Mouse (Mus musculus): ENCODE data around the gene Crybg3.

Gene Crybg3

DNA sequence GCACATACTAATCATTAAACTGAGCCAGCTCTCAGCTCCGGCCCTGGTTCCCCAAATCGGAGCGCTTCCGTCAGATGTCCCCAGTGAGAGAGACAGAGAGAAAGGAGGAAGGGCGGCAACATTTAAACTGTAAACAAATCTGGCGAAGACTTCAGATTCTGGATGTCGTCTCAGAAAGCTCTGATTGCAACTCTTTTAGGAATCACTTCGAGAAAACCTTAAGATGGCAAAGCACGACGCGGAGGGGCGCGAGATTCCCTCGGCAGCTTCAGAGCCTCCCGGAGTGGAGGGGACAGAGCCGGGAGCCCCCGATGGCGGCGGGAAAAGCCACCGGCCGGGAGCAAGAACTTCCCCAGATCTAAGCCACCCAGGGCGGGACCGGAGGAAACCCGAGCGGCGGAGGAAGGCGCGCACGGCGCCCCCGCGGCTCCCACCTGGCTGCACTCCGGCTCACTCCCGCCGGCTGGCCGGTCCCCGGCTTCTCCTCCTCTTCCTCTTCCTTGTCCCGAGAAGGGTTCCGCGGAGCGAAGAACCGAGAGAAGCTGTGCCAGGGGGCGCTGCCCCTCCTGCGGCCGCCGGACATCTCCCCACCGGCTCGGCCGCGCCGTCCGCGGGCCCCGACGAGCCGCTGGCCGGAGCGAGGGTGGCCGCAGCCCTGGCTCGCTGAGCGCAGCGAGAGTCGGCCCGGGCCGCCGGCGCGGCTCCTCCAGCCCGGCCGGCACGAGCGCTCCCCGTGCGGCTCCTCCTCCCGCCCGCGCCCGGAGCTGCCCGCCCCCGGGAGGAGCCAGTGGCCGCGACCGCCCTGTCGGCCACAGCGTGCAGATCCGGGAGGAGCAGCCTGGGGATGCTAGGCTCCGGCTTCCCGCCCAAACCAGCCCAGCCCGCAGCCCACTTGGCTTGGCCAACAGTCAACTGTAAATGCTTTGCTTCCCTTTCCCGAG lies at the start of gene Crybg3:
TSS of gene Crybg3 (minus strand) at position 669 of the 941 bp plus-strand sequence.
- peak; percentile 71 for DNase-seq

GRCm38 (mm10) chr16:59643766-59644165 lies 43.0 kb upstream of the Crybg3 start:
- DNase-seq, result no peak

DNA sequence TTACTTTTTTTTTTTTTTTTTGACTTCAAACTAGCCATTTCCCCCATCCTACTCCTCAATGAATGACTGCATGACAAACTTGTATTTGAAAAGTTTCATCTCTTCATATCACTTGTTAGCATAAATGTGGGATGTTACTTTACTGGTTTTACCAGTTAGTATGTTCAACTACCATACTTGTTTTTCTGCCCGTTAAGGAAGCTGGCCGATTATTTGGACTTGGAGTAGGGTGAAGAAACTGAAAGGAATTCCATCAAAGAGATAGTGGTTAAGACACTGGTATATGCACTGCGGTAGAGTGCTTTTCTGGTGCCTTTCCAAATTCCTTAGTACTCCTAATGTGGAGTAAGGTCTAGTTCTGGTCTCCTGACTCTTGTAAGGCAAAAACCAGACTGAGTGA lies 39.2 kb upstream of the Crybg3 start:
- DNase-seq, result no peak

GRCm38 (mm10) chr16:59639102-59639691 lies 38.4 kb upstream of the Crybg3 start, which contains the start of gene Arl6:
Gene Arl6, minus strand, starts transcription at chr16:59639391.
- DNase-seq, result peak; percentile 89

GRCm38 (mm10) chr16:59634598-59634997 lies 33.8 kb upstream of the Crybg3 start:
- no peak for DNase-seq

GRCm38 (mm10) chr16:59621554-59621953 lies 20.8 kb upstream of the Crybg3 start:
- DNase-seq, result no peak

GRCm38 (mm10) chr16:59617167-59617566 lies 16.4 kb upstream of the Crybg3 start:
- DNase-seq, result no peak

- no peak for DNase-seq
Observed at GRCm38 (mm10) chr16:59615675-59616074, 14.9 kb upstream of the Crybg3 start.

- no peak for DNase-seq
Observed at GRCm38 (mm10) chr16:59610750-59611149, 10.0 kb upstream of the Crybg3 start.

DNA sequence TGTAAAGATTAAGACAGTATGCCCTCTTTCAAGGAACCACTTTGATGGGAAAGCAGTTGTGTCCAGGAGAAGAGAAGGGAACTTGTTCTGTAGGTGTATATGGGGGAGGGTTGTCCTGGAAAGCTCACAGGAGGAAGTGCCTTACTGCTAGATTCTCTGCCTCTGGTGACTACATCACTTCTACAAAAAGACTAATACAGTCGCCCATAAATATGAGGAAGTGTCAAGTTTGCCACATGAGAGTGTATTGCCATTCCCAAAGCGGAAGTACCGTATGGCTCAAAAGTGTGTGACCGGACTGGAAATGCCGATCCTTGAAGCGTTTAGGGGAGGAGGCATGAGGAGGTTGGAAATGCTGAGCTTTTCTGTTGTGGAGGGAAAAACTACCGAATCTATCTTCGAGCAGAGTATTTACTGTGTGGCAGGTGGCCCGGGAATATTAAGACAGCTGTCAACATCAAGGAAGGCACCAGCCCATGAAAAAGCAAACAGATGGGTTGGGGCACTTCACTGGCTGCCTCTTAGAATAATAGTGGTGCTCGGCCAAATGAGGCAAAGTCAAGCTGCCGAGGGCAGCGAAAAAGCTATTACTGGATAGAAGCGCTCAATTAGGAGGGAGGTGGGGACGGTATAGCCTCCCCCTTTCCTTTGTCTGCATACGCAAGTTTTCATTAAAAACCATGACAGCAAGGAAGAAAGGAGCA lies 3.5 kb upstream of the Crybg3 start:
- DNase-seq, result no peak

DNA sequence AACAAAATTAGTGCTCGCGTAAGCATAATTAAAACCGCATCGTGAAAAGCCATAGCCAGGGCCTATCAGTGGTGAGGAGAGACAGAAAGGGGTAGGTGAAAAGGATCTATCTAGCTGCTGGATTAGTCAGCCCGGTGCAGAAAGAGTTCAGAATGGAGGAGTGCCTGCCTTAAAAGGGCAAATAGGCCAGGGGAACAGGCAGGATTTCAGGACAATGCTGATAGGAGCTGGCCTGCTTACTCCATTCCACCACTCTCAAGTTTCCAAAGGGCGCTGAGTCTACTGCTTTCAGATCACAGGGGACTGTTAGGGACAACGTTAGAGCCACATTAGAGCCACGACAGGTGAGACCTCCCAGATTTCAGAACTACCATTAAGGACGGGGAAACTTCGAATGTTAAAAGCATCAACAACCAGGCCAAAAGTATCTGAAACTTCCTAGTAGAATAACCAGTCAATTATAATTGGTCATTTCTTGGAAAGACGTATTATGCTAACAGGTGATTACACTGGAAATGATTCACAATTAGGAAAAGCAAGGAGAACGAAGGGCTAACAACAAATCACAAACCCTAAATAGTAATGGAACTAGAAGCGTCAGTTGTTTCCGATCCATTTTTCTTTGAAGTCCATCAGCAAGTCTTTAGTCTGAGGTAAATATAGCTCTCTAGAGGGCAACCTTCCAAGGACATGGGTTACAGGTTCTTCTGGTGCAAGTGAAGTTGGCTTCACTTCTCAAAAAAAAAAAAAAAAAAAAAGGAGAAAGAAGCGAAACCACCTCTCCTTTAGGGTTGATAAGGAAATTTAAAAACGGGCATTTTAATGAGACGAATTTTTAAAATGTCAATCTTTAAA lies 1.1 kb downstream of the Crybg3 start:
- no peak for DNase-seq

GRCm38 (mm10) chr16:59598997-59599396 lies 1.8 kb downstream of the Crybg3 start:
- DNase-seq, result no peak

DNA sequence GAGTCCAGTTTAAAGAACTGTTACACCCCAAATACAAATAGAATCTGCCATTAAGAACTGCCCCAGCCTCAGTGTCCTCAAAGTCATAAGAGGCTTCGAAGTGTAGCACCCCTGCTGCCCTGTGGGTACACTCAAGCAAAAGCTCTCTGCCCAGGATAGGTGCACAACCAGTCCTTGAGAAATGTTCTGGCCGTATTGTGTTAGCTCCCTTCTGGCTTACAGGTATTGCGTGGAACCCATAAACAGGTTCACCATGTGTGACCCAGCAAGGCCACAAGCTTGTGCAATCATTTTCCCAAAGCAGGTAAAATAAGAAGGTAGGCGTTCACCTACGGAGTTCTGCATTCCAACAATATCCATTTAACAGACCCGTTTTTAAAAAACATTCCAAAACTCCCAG lies 3.5 kb downstream of the Crybg3 start:
- DNase-seq, result no peak

GRCm38 (mm10) chr16:59594714-59595113 lies 6.1 kb downstream of the Crybg3 start:
- DNase-seq, result no peak

DNA sequence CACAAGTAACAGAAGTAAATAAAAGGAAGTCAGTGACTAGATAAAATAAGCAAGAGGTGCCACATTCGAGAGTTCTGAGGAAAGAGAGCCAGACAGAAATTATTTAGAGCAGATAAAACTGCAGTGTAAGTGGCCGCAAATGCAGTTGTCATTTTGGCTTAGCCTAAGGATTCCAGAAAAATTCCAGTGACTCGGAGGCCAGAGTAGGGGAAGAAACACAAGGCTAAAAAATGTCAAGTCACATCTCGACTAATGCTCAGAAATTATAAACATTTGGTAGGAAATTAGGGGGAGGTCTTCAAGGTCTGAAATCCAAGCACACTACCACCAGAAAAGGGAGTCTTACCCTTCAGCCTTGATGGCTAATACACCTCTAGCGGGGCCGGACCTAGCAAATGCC lies 10.0 kb downstream of the Crybg3 start:
- no peak for DNase-seq

GRCm38 (mm10) chr16:59588351-59589025 lies 12.3 kb downstream of the Crybg3 start:
- DNase-seq, result no peak

- no peak for DNase-seq
Observed at GRCm38 (mm10) chr16:59587816-59588215, 13.0 kb downstream of the Crybg3 start.

DNA sequence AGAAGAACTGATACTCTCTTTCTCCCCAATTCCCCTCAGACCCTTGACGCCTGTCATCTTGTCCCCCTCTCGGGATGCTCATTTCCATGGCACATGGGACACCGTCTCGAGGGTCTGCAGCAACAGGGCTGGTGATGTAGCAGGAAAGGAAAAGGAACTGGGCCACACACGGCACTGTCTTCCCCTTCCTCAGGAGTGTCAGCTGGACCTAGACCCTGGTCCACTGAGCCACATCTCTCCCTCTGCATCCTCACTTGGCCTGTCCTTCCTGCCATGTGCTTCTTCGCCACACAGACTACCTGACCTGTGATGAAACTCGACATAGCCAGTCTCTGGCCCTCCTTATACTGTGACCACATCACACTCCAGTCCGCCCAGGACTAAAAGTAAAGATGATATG lies 13.9 kb downstream of the Crybg3 start:
- DNase-seq, result no peak

- DNase-seq, result no peak
Observed at GRCm38 (mm10) chr16:59586276-59586675, 14.5 kb downstream of the Crybg3 start.

DNA sequence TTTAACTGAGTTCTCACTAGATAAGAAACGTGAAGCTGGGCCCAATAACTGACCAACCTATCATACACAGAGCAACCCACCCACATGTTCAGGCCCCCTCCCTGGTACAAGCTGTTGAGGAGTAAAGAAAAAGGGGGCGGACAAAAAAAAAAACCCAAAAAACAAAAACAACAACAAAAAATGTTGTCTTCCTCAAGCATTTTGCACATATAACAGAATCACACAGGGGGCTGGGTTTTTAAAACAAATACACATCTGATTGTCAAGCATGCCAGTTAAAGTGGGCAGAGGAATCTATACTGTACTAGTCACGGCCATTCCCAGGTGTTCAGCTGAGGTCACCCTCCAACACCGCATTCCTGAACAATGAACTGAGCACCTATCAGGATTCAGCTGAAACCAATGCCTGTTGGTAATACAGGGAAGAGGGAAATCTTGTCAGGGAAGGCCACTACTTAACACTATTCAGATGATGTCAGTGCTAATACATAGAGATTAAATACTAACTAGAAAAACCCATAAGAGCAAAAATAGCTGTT lies 15.0 kb downstream of the Crybg3 start:
- DNase-seq, result no peak

DNA sequence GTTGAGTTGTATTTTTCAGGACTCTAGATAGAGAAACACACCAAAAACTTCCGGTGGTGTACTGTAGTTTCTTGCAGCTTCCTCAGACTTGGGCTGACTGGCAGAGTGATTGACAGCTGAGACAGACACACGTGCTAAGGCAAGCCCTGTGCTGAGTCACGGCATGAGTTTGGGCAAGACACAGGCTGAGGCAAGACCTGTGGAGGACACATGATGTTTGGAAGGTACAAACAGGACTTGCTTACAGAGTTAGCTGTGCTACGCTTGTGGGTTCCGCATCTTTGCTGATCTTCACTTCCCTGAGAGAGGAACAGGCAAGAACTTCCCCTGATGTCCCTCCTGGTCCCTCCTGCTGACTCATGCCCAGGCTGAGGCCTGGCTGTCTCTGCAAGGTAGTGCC lies 17.3 kb downstream of the Crybg3 start:
- DNase-seq, result no peak

DNA sequence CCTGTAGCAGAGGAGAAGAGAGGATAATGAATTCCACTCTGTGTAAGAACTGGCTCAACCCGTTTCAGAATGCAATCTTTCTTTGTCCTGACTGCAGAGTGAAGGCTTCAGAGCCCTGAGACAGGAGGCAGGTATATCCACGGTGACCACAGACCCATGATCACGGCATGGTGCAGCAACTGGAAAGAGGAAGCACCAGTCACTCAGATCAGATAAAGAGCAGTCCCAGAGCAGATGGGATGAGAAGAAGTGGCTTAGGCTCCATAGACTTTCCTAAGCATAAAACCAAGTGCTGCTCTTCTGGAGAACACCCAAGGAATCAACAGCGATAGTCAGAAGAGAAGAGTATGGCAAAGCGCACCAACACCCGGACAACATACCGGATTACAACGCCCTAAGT lies 21.5 kb downstream of the Crybg3 start:
- no peak for DNase-seq
